Mouse (Mus musculus): ENCODE data around the gene Il31ra.

GRCm38 (mm10) chr13:112636498-112636897, 42.3 kb upstream of the Il31ra start:
- TF ChIP-seq POLR2A (IDR thresholded peaks at IDR 0.05; ENCODE audit: insufficient read depth, low read depth, low read length) (no peak), EP300 (IDR thresholded peaks at IDR 0.05; ENCODE audit: insufficient read depth, low read depth, low read length) (no peak)
